Mouse (Mus musculus): ENCODE data around the gene Mrgbp.
A peak's percentile ranks its signal among the peaks of the same experiment; 100 is the strongest.

DNA sequence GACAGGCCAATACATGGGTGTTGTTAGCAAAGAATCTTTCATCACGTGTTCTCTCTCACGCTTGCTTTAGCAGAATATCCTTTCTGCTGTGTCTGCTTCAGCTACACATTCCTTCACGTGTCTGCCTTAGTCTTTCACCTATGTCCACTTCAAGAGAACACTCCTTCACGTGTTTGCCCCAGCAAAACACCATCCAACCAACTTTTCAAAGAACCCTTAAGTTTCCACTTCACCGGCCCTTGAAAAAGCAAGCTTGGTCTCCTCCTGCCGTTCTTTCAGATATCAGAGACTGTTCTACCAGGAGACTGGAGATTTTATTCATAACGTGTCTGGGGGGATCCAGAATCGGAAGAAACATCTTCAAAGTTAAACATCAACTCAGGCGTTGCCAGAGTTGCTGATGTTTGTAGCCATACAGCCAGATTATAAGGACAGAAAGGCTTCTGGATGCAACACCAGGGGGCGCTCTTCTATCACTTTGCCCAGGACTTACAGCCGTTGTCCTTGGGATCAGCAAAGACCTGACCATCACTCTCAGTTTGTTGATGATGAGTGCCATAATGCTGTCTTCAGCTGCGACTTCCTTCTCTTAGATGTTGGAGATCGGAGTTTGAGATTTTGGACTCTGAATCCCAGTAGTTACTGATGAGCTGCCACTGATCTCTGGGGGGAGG lies 14.7 kb upstream of the Mrgbp start:
- TF ChIP-seq CTCF (IDR thresholded peaks at IDR 0.05; ENCODE audit: low read depth), result peak; percentile 92
- no peak for TF ChIP-seq EP300 (IDR thresholded peaks at IDR 0.05; ENCODE audit: low read depth)
